Mouse (Mus musculus): ENCODE results near the gene Dennd2d. TPM values are rescaled to one million over a fixed set of nuclear protein-coding genes. Genes with fewer than 3 reads are reported as not detected.
A peak's percentile ranks its signal among the peaks of the same experiment; 100 is the strongest.

Dennd2d gene
- polyA plus RNA-seq, 1 experiment, result 0.49 TPM

DNA sequence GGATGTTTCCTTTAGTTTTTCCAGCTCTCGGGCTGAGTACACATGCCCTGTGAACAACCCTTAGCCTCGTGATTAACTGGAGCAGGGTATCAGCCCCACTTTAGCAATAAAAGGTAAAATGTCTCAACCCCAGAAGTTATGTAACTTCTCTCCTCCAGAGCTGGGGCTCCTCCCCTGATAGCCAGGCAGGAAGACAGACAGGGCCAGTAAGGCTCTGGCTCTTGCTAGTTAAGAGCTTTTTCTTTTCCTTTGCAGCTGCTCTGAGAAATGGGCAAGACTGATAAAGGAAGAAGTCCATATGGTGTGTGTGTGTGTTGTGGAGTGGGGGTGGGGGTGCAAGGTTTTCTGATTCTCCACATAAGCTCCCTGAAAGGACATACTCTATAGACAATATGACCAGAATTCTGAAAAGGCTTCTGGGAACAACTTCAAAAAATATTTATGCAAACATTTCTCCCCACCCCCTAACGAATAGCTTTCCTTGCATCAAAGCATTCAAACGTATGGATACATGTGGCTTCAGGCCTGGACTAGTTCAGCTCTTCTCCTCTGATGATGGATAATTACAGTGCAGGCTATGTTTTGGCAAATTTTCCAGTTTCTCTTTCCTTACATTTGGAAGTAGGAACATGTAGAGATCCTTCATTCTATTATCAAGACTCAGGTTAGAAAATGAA is 14.0 kb downstream of the Dennd2d start:
- DNase-seq (ENCODE audit: low read depth), result peak; percentile 4
- no peak for TF ChIP-seq POLR2A (IDR thresholded peaks at IDR 0.05; ENCODE audit: borderline replicate concordance, extremely low read depth, insufficient read depth, insufficient read length, poor library complexity, severe bottlenecking)
- no peak for TF ChIP-seq CTCF (IDR thresholded peaks at IDR 0.05; ENCODE audit: borderline replicate concordance, extremely low read depth, insufficient read depth, insufficient read length)

DNA sequence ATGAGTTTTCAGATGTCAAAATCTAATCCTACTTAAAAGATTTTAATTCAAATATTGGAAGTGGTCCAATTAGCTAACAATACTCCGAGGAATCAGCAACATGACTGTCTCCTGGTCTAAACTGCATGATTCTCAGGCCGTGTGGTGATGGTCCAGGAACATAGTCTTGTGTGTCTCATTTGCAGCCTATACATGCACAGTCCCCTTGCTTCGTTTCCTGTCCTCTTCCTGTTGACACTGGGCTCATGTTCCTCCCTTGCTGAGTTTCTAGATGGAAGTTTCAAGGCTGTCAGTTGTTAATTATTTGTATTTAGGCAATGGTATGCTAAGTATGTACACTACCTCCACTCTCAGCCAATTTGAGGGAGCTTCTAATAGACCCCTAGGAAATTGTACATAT is 14.8 kb downstream of the Dennd2d start:
- no peak for DNase-seq (ENCODE audit: low read depth)
- TF ChIP-seq CTCF (IDR thresholded peaks at IDR 0.05; ENCODE audit: borderline replicate concordance, extremely low read depth, insufficient read depth, insufficient read length) (no peak), POLR2A (IDR thresholded peaks at IDR 0.05; ENCODE audit: borderline replicate concordance, extremely low read depth, insufficient read depth, insufficient read length, poor library complexity, severe bottlenecking) (no peak)

DNA sequence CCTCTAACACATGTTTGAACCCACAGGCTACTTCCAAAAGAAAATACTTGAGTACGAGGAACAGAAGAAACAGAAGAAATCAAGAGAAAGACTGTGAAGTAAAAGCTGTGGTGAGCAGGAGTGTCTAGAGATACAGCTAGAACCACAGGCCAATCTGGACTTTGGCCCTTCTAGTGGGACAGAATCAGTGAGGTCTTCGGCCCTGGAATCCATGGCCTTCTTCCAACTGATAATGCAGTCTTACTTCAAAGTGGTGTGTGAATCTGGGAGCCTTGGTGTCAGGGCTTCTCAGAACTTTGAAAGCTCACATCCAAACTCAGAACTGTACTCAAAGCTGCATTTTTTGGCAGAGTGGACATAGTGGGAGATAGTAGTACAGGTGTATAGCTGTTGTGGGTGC is 18.3 kb downstream of the Dennd2d start:
- TF ChIP-seq CTCF (IDR thresholded peaks at IDR 0.05; ENCODE audit: borderline replicate concordance, extremely low read depth, insufficient read depth, insufficient read length) (no peak), POLR2A (IDR thresholded peaks at IDR 0.05; ENCODE audit: borderline replicate concordance, extremely low read depth, insufficient read depth, insufficient read length, poor library complexity, severe bottlenecking) (no peak)
- no peak for DNase-seq (ENCODE audit: low read depth)

DNA sequence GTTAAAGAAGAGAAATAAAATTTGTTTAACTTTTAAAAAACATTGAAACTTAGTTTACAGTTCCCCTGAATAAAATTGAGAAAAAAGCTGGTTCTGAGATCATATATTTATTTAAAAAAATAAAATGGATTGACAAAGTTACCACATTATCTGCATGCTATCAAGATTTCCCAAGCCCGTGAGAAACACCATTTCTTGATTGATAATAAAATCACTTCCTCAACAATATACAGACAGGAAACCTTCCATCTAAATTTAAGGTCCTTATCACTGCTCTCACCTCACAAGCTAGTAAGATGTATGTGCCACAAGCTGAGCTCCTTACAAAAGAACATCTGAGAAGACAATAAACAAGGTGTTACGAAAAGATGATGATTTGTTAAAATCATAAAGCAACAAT is 20.7 kb downstream of the Dennd2d start:
- DNase-seq (ENCODE audit: low read depth), result no peak
- TF ChIP-seq CTCF (IDR thresholded peaks at IDR 0.05; ENCODE audit: borderline replicate concordance, extremely low read depth, insufficient read depth, insufficient read length) (no peak), POLR2A (IDR thresholded peaks at IDR 0.05; ENCODE audit: borderline replicate concordance, extremely low read depth, insufficient read depth, insufficient read length, poor library complexity, severe bottlenecking) (no peak)

DNA sequence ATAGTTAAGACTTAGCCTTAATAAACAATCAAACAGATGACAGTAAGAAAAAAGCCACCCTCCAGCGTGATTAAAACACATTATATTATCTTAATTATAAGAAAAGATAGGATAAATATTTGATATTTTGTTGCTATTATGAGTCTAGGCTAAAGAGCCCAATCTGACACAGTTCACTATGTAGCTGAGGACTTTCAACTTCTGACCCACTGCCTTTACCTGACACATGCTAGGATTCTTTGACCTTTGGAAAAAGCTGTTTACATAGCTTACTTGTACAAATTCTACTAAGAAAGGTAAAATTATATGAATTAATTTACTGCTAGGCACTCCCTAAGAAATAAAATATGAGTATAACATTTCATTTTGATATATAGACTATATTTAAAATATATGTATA is 28.5 kb downstream of the Dennd2d start:
- no peak for DNase-seq (ENCODE audit: low read depth)
- TF ChIP-seq CTCF (IDR thresholded peaks at IDR 0.05; ENCODE audit: borderline replicate concordance, extremely low read depth, insufficient read depth, insufficient read length), result no peak
- TF ChIP-seq POLR2A (IDR thresholded peaks at IDR 0.05; ENCODE audit: borderline replicate concordance, extremely low read depth, insufficient read depth, insufficient read length, poor library complexity, severe bottlenecking), result no peak

DNA sequence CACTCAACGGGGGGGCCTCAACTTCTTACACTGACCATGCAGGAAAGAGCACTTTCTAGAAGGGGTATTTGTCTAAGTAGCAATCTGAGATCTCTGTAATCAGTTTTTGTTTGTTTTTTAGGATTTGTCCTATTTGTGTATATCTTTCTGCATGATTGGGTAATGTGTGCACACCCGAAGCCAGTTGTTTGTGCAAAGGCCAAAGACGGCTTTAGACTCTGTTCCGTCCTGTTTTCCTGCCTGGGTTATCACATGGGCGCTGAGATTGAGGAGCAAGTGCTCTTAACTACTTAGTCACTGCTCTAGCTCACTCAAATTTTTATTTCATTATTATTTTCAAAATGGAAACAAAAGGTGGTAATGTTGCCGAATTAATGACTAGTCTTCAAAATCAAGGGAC is 32.8 kb downstream of the Dennd2d start:
- TF ChIP-seq CTCF (IDR thresholded peaks at IDR 0.05; ENCODE audit: borderline replicate concordance, extremely low read depth, insufficient read depth, insufficient read length) (no peak), POLR2A (IDR thresholded peaks at IDR 0.05; ENCODE audit: borderline replicate concordance, extremely low read depth, insufficient read depth, insufficient read length, poor library complexity, severe bottlenecking) (no peak)
- no peak for DNase-seq (ENCODE audit: low read depth)

DNA sequence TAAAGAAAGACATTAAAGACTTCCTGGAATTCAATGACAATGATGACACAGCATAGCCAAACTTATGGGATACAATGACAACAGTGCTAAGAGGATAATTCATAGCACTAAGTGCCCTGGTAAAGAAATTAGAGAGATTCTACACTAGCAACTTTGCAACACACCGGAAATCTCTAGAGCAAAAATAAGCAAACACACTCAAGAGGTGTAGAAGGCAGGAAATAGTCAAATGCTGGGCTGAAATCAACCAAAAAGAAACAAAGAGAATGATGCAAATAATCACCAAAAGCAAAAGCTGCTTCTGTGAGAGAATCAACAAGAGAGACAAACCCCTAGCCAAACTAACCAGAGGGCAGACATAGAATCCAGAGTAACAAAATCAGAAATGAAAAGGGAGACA is 40.5 kb downstream of the Dennd2d start:
- TF ChIP-seq CTCF (IDR thresholded peaks at IDR 0.05; ENCODE audit: borderline replicate concordance, extremely low read depth, insufficient read depth, insufficient read length) (no peak), POLR2A (IDR thresholded peaks at IDR 0.05; ENCODE audit: borderline replicate concordance, extremely low read depth, insufficient read depth, insufficient read length, poor library complexity, severe bottlenecking) (no peak)
- no peak for DNase-seq (ENCODE audit: low read depth)

DNA sequence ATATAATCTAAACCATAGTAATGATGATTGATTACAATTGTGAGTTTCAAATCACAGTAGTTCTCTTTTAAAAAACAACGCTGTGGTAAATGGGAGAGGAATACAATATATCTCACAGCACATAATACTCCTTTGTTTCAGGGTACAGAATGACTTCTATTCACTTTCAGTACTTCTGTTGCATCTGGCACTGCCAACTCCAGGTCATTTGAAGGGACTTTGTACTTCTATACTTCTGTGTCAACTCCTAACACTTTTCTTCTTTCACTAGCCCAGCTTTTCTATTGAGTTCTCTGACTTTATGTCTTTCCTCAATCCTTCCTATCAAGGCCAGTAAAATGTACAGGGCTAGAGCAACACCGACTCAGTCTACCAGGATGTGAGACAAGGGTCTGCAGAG is 44.2 kb downstream of the Dennd2d start:
- DNase-seq (ENCODE audit: low read depth), result no peak
- TF ChIP-seq CTCF (IDR thresholded peaks at IDR 0.05; ENCODE audit: borderline replicate concordance, extremely low read depth, insufficient read depth, insufficient read length), result no peak

DNA sequence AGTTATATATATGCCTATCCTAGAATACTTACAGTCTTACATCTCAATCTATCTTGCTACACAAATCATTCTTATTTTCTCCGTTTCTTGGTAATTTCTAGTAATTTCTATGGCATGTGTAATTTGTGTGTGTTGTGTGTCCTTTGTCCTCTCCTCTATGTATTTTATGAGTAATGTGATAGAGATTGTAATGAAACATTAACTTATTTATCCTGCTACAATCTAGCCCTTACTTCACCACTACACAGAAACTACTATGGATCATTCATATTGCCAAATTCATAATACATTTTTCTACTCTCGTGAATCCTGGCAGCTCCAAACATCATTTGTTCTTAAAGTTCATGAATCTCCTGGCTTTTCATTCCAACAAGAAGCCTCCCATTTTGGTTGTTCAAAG is 45.8 kb downstream of the Dennd2d start:
- DNase-seq (ENCODE audit: low read depth), result no peak
- TF ChIP-seq CTCF (IDR thresholded peaks at IDR 0.05; ENCODE audit: borderline replicate concordance, extremely low read depth, insufficient read depth, insufficient read length) (no peak), POLR2A (IDR thresholded peaks at IDR 0.05; ENCODE audit: borderline replicate concordance, extremely low read depth, insufficient read depth, insufficient read length, poor library complexity, severe bottlenecking) (no peak)

DNA sequence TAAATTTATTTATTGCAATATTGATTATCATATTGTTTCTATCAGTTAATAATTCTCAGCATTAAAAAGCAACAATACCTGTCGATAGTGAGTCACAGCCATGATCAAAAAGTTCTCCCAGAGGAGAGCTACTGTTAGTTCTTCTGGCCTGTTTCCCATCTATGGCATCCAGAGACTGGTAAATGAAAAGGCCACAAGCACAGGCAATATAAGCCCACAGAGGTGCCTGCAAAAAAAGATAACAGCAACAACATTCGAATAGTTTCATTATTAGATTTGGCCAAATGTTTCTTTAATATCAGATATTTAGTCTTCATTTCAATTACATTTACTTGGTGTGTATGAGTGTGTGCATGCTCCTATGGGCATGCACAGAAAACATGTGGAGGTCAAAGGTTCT is 51.1 kb downstream of the Dennd2d start:
- no peak for DNase-seq (ENCODE audit: low read depth)
- no peak for TF ChIP-seq POLR2A (IDR thresholded peaks at IDR 0.05; ENCODE audit: borderline replicate concordance, extremely low read depth, insufficient read depth, insufficient read length, poor library complexity, severe bottlenecking)
- no peak for TF ChIP-seq CTCF (IDR thresholded peaks at IDR 0.05; ENCODE audit: borderline replicate concordance, extremely low read depth, insufficient read depth, insufficient read length)

DNA sequence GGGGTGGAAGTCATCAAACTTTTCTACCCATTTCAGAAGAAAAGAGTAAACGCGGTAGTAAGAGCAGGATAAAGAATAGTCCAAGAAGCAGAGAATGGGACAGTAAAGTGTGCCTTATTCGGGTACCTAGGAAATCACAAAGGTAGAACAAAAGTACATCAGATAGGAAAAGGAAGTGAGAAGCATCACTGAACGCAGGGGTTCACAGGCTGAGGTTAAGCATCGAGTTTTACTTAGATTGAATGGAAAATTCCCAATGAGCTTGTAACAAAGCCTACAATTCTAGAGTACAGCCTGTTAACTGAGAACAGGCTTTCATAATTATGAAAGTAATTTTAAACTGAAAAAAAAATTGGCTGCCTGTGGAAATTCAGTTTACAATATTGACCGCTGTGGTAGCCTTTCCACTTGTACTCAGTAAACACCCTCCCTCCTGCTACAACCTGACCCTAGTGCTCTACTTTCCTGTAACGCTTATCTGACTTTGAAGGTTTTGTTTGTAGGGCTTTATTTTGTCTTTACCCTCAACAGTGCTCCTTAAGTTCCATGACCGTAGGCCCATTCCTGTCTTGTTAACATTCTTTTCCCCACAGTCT is 62.6 kb downstream of the Dennd2d start:
- no peak for DNase-seq (ENCODE audit: low read depth)

DNA sequence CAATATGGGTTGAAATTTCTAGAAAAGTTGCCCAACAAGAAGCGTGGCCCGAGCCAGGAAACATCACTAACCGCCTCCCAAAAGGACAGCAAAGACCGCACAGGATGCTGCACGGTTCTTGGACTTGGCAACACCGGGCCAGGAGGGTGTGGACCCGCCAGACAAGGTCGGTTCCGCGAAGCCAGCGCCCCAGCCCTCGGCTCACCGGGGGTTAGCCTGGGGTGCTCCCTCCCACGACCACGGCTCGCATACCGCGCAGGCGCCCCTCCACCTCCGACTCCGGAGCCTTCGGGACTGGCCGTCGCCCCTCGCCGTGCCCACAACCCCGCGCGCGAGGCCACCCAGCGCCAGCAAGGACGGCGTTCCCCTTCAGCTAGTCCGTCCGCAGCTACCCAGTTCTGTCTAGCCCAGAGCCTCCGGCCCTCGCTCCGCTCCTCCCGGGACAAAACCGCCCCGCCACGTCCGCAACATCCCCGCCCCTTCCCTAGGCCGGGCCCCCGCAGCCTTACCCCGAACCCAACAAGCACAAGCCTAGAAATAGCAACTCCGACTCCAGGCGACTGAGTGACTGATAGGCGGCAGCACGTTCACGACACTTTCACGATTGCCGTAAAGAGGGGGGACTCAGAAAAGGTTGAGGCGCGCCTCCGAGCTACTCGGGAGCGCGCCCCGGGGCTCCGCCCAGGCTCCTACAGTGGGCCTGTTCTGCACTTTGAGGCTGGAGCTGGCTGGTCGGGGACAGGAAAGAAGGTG is 65.1 kb downstream of the Dennd2d start, which contains the start of the genes Dram2 and Cept1:
Gene Dram2, plus strand, starts transcription at position 628 of the 753 bp plus-strand sequence.
Gene Cept1, minus strand, starts transcription at position 632 of the 753 bp plus-strand sequence.
- peak; percentile 99 for DNase-seq (ENCODE audit: low read depth)
- TF ChIP-seq CTCF (IDR thresholded peaks at IDR 0.05; ENCODE audit: borderline replicate concordance, extremely low read depth, insufficient read depth, insufficient read length) (no peak), POLR2A (IDR thresholded peaks at IDR 0.05; ENCODE audit: borderline replicate concordance, extremely low read depth, insufficient read depth, insufficient read length, poor library complexity, severe bottlenecking) (peak; percentile 46; the same call in 1 of the 2 replicates)

More for the DNA sequence above, 62.6 kb downstream of the Dennd2d start:
- TF ChIP-seq CTCF (IDR thresholded peaks at IDR 0.05; ENCODE audit: borderline replicate concordance, extremely low read depth, insufficient read depth, insufficient read length), result no peak
- TF ChIP-seq POLR2A (IDR thresholded peaks at IDR 0.05; ENCODE audit: borderline replicate concordance, extremely low read depth, insufficient read depth, insufficient read length, poor library complexity, severe bottlenecking), result no peak
